Mouse (Mus musculus) embryo, embryonic 9.5 days (tissue): Measurements from ENCODE around the gene Gm28308.

Experiments
- DNase-seq: peaks from one replicate; pipeline ENCODE4 v3.0.0-alpha.2; 2017; ENCODE audit errors: extremely low spot score

Gm28308 gene

GRCm38 (mm10) chr6:52183311-52184080 lies 29.6 kb downstream of the Gm28308 start:
- DNase-seq, result no peak

- no peak for DNase-seq
Observed at GRCm38 (mm10) chr6:52182793-52183192, 30.3 kb downstream of the Gm28308 start.

GRCm38 (mm10) chr6:52182030-52182429 lies 31.1 kb downstream of the Gm28308 start:
- no peak for DNase-seq

GRCm38 (mm10) chr6:52180726-52181125 lies 32.4 kb downstream of the Gm28308 start:
- DNase-seq, result no peak

GRCm38 (mm10) chr6:52180213-52180710 lies 32.9 kb downstream of the Gm28308 start:
- no peak for DNase-seq

- DNase-seq, result no peak
Observed at GRCm38 (mm10) chr6:52179690-52180089, 33.4 kb downstream of the Gm28308 start.

- DNase-seq, result peak; percentile 53
Observed at GRCm38 (mm10) chr6:52178918-52179665, 34.0 kb downstream of the Gm28308 start.

GRCm38 (mm10) chr6:52177806-52178205 lies 35.3 kb downstream of the Gm28308 start:
- peak; percentile 57 for DNase-seq

GRCm38 (mm10) chr6:52177061-52177735 lies 35.9 kb downstream of the Gm28308 start, which contains the start of gene 5730596B20Rik:
TSS of gene 5730596B20Rik (plus strand) at chr6:52177498.
- DNase-seq, result peak; percentile 82

- DNase-seq, result no peak
Observed at GRCm38 (mm10) chr6:52176391-52176790, 36.7 kb downstream of the Gm28308 start.

GRCm38 (mm10) chr6:52175864-52176263 lies 37.3 kb downstream of the Gm28308 start:
- DNase-seq, result peak; percentile 77

- peak; percentile 87 for DNase-seq
Observed at GRCm38 (mm10) chr6:52174968-52175751, 38.0 kb downstream of the Gm28308 start.

- DNase-seq, result no peak
Observed at GRCm38 (mm10) chr6:52173648-52174047, 39.5 kb downstream of the Gm28308 start.

GRCm38 (mm10) chr6:52172501-52172900 lies 40.6 kb downstream of the Gm28308 start:
- peak; percentile 95 for DNase-seq

- no peak for DNase-seq
Observed at GRCm38 (mm10) chr6:52171938-52172337, 41.2 kb downstream of the Gm28308 start.

- DNase-seq, result peak; percentile 82
Observed at GRCm38 (mm10) chr6:52171331-52171730, 41.8 kb downstream of the Gm28308 start.

- DNase-seq, result no peak
Observed at GRCm38 (mm10) chr6:52170898-52171223, 42.3 kb downstream of the Gm28308 start.

GRCm38 (mm10) chr6:52170166-52170897 lies 42.8 kb downstream of the Gm28308 start:
- DNase-seq, result no peak

- no peak for DNase-seq
Observed at GRCm38 (mm10) chr6:52169499-52170165, 43.5 kb downstream of the Gm28308 start.
